Mouse (Mus musculus): ENCODE data around the gene Alkbh6. TPM values are rescaled to one million over a fixed set of nuclear protein-coding genes. Genes with fewer than 3 reads are reported as not detected.

Gene Alkbh6
- total and polyA plus RNA-seq, 2 experiments from 2014 or later, result 116 to 129 TPM

DNA sequence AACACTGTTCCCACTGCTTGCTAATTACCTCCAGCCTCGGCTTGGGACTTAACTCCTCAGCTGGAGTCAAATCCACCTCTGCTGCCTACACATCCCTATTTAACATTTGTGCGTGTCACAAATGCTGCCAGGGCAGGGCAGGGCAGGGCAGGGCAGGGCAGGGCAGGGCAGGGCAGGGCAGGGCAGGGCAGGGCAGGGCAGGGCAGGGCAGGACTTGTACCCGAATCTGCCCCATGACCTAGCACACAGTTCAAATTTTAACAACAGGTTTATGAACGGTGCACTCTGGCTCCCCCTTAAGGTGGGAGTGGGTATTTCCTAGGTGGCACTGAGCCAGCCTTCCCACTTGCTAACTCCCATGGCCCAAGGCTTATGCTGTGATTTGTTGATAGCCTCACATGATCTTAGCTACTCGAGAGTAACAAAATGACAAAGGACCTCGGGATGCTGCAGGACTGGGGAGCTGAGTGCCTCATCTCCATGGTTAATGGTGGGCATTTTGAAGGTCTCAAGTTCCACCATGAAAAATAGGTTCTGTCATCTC is 44.8 kb downstream of the Alkbh6 start:
- peak; percentile 85 for TF ChIP-seq CTCF (IDR thresholded peaks at IDR 0.05; ENCODE audit: low read depth)
- no peaks in the 10 kb centered on the region for H3K4me1 ChIP-seq (ENCODE audit: insufficient read depth, low read length)
- no peak overlapping the region for H3K4me3 ChIP-seq (ENCODE audit: low read length)
- 15% methylated on average over 6 of the region's 6 CpGs for WGBS
- H3K9ac ChIP-seq (replicated peaks; ENCODE audit: low read length), result no peak overlapping the region
- H3K9me3 ChIP-seq (ENCODE audit: low read length), result no peaks in the 10 kb centered on the region
- no peaks in the 10 kb centered on the region for H3K36me3 ChIP-seq (ENCODE audit: insufficient read depth, low read length)
- ATAC-seq, result peak; percentile 82
- peak; percentile 85 for DNase-seq (ENCODE audit: low spot score)
- H3K27ac ChIP-seq, result no peak overlapping the region
- H3K27me3 ChIP-seq (ENCODE audit: insufficient read depth, low read length), result no peaks in the 10 kb centered on the region
- no peak overlapping the region for H3K4me2 ChIP-seq (ENCODE audit: low read depth, low read length)

DNA sequence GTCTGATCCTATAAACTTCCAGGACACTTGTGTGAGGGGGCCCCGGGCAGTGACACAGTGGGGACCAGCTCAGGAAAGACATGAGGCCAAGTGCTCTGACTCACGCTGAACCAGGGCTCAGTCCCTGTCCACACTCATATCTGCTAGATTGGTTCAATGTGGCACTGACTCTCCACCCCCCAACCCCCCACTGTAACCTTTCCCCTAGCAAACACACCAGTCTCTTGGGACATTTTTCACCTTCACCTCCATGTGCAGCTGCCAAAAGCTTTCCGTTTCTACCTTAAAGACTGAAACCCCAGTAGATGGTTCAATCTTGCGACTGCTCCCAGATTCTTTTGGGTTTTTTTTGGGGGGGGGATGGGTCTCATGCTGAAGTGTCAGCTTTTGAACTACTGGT is 45.5 kb downstream of the Alkbh6 start:
- WGBS, result 73% methylated on average over 4 of the region's 4 CpGs
- H3K4me2 ChIP-seq (ENCODE audit: low read depth, low read length), result no peak overlapping the region
- H3K27me3 ChIP-seq (ENCODE audit: insufficient read depth, low read length), result no peaks in the 10 kb centered on the region
- H3K27ac ChIP-seq, result no peak overlapping the region
- no peaks in the 10 kb centered on the region for H3K9me3 ChIP-seq (ENCODE audit: low read length)
- TF ChIP-seq CTCF (IDR thresholded peaks at IDR 0.05; ENCODE audit: low read depth), result no peak
- ATAC-seq (peak; percentile 6; the same call in 1 of the 2 replicates), DNase-seq (ENCODE audit: low spot score) (no peak)
- H3K4me3 ChIP-seq (ENCODE audit: low read length), result no peak overlapping the region
- no peak overlapping the region for H3K9ac ChIP-seq (replicated peaks; ENCODE audit: low read length)
- no peaks in the 10 kb centered on the region for H3K4me1 ChIP-seq (ENCODE audit: insufficient read depth, low read length)
- H3K36me3 ChIP-seq (ENCODE audit: insufficient read depth, low read length), result no peaks in the 10 kb centered on the region

DNA sequence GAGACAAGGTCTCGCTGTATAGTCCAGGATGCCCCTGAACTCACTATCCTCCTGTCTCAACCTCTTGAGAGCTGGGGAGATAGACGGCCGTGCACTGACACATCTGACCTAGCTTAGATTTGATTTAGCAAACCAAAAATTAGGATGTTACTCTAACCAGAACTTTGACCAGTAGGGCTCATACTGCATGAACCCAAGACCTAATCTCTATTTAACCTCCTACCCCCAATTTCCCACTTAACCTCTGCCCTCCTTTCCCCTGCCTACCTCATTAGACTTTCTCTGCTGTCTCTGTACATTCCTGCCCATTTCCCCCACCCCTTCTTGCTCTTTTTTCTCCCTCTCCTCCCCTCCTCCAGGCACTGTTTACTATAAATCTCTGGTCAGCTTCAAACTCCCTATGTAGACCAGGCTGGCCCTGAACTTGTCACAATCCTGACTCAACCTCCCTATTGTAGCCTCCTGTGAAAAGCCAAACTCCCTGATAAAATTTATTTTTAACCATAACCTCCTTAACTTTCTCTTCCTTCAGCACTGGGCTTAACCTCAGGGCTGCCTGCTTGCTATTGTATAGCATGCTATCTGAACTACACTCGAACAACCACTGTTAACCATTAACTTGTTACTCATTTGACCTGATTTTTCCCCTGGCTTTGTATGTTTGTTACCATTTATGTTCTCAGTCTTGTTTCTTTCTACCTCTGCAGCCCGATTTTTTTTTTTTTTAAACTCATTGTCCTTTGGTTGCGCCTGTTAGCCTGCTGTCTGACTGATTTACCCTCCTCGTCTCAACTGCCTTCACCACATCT is 50.1 kb downstream of the Alkbh6 start:
- Histone ChIP-seq H3K4me2 (ENCODE audit: low read depth, low read length) (no peak overlapping the region), H3K9me3 (ENCODE audit: low read length) (no peaks in the 10 kb centered on the region), H3K36me3 (ENCODE audit: insufficient read depth, low read length) (no peaks in the 10 kb centered on the region), H3K4me1 (ENCODE audit: insufficient read depth, low read length) (peaks cover 25% of the 10 kb centered on the region), H3K4me3 (ENCODE audit: low read length) (no peak overlapping the region), H3K27ac (no peak overlapping the region), H3K9ac (replicated peaks; ENCODE audit: low read length) (no peak overlapping the region), H3K27me3 (ENCODE audit: insufficient read depth, low read length) (no peaks in the 10 kb centered on the region)
- 63% methylated on average over 7 of the region's 7 CpGs for WGBS
- no peak for TF ChIP-seq CTCF (IDR thresholded peaks at IDR 0.05; ENCODE audit: low read depth)
- DNase-seq (ENCODE audit: low spot score) (no peak), ATAC-seq (no peak)

DNA sequence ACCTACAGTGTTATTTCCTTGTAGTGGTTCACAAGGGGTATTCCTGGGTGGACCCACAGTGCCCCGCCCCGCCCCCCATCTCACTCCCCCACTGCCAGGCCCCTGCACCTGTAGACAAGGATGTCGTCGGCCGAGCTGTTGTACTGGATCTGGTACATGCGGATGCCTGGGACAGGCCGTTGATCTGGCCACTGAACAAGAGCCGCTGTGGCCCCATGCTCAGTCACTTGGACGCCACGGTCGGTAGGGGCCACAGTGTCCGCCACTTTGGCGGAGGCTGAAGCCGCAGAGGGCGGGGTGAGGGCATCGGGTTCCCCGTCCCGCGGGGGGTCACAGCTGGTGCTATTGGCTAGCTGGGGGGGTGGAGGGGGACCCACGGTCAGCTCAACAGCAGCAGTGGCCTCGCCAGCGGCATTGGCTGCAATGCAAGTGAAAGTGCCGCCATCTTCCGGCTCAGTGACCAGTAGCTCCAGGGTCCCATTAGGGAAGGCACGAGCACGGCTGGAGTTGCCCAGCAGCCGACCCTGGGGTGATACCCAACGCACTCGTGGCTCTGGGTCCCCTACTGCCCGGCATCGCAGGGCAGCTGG is 50.9 kb downstream of the Alkbh6 start:
- no peak for ATAC-seq
- Histone ChIP-seq H3K36me3 (ENCODE audit: insufficient read depth, low read length) (no peaks in the 10 kb centered on the region), H3K4me2 (ENCODE audit: low read depth, low read length) (peak overlapping the region; percentile 10; the same call in 1 of the 2 replicates), H3K9ac (replicated peaks; ENCODE audit: low read length) (no peak overlapping the region), H3K4me3 (ENCODE audit: low read length) (no peak overlapping the region), H3K27me3 (ENCODE audit: insufficient read depth, low read length) (no peaks in the 10 kb centered on the region), H3K27ac (no peak overlapping the region), H3K4me1 (ENCODE audit: insufficient read depth, low read length) (peaks cover 29% of the 10 kb centered on the region), H3K9me3 (ENCODE audit: low read length) (no peaks in the 10 kb centered on the region)
- DNase-seq (ENCODE audit: low spot score), result no peak
- no peak for TF ChIP-seq CTCF (IDR thresholded peaks at IDR 0.05; ENCODE audit: low read depth)
- WGBS, result 73% methylated on average over 31 of the region's 31 CpGs

DNA sequence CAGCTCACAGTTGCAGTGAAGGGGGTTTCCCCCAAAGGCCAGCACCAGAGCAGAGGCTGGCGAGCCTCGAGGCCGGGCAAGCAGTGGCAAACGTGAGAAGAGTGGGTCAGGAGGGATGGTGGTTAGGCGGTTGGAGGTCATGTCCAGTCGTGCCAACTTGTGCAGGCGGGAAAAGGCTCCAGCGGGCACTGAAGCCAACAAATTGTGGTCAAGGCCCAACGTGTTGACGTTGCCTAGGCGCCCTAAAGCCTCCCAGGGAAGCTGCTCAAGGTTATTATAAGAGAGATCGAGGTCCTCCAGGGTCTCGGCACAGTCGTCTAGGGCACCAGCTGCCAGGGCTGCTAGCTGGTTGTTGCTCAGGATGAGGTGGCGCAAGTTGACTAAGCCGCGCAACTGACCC is 51.5 kb downstream of the Alkbh6 start:
- Histone ChIP-seq H3K27me3 (ENCODE audit: insufficient read depth, low read length) (no peaks in the 10 kb centered on the region), H3K4me2 (ENCODE audit: low read depth, low read length) (no peak overlapping the region), H3K4me1 (ENCODE audit: insufficient read depth, low read length) (peaks cover 29% of the 10 kb centered on the region), H3K4me3 (ENCODE audit: low read length) (no peak overlapping the region), H3K9me3 (ENCODE audit: low read length) (no peaks in the 10 kb centered on the region), H3K27ac (no peak overlapping the region), H3K36me3 (ENCODE audit: insufficient read depth, low read length) (no peaks in the 10 kb centered on the region), H3K9ac (replicated peaks; ENCODE audit: low read length) (no peak overlapping the region)
- WGBS, result 88% methylated on average over 17 of the region's 17 CpGs
- ATAC-seq, result no peak
- no peak for TF ChIP-seq CTCF (IDR thresholded peaks at IDR 0.05; ENCODE audit: low read depth)
- DNase-seq (ENCODE audit: low spot score), result no peak

DNA sequence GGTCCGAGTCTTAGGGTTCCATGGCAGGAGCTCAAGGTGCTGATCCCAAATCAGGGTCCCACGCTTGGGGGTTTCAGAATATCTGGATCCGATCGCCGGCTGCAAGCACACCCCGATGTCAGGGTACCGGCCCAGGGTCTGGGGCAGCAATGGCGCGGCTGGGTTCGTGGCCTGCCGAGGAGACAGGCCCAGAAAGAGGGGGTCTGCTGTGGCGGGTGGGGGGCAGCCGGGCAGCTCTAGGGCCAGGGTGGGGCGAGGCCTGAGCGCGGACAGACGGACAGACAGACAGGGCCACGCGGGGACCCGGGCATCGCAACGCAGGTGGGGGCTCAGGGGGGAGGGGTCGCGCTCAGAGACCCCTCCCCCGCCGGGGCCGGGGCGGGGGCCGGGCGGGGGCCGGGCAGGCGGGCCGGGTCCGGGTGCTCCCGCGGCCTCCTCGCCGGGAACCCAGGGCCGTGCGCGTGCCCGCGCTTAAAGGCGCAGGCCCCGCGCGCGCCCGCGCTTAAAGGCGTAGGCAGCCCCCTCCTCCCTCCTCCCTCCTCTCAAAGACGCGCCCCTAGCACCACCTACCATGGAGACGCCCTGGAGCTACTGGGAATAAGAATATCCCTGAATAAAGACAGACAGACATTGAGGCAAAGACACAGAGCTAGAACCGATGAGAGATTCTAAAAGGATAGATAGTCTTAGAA is 54.3 kb downstream of the Alkbh6 start, which contains the start of gene Lrfn3:
TSS of gene Lrfn3 (minus strand) at position 121 of the 692 bp plus-strand sequence.
- Histone ChIP-seq H3K36me3 (ENCODE audit: insufficient read depth, low read length) (no peaks in the 10 kb centered on the region), H3K4me3 (ENCODE audit: low read length) (peak within 1 kb of the TSS; percentile 70), H3K27ac (peak within 1 kb of the TSS; percentile 72), H3K27me3 (ENCODE audit: insufficient read depth, low read length) (no peaks in the 10 kb centered on the region), H3K9ac (replicated peaks; ENCODE audit: low read length) (peak within 1 kb of the TSS; percentile 77), H3K4me2 (ENCODE audit: low read depth, low read length) (peak within 1 kb of the TSS; percentile 88), H3K9me3 (ENCODE audit: low read length) (no peaks in the 10 kb centered on the region), H3K4me1 (ENCODE audit: insufficient read depth, low read length) (peaks cover 29% of the 10 kb centered on the region)
- ATAC-seq (peak; percentile 77), DNase-seq (ENCODE audit: low spot score) (peak; percentile 95)
- no peak for TF ChIP-seq CTCF (IDR thresholded peaks at IDR 0.05; ENCODE audit: low read depth)
- WGBS, result 1% methylated on average over 31 of the region's 55 CpGs

Data from hindbrain, postnatal 0 days (tissue).